In the genomic region with DNA sequence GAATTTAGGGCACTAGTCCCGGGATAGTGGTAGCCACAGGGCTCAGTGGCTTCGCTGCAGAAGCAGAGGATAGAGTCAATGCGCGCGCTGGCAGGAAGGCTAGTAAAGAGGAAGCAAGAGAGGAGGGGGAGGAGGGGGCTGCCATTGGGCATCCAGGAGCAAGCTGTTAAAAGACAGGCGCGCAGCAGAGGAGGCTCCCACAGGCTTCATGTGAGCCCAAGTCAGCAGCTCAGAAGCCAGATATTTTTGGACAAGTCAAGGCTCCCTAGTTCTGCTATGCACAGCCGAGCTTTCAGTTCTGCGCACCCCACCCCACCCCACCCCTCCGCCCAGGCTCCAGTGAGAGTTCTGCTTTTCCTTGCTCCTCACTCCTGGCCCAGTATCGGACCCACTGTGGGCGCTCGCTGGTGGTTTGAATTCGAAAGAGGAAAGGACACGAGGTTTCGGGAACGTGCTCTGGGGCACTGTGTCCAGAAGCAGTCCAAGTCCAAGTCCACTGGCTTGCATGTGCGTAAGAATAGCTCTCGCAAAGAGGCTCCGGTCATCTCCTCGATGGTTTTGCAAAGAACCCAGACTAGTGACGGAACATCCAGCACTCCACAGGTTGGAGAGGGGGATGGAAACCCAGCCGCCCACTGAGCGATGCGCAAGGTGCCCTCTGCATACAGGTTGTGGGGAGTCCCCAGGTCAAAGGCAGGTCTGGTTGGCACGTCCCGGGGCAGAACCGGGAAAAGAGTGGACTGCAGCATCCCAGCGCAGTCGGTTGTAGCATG, we compare ENCODE assay signal across 8 mouse cellular contexts. TPM values are rescaled to one million over a fixed set of nuclear protein-coding genes. Genes with fewer than 3 reads are reported as not detected.
DNase-seq lines count a peak whose midpoint lies in the region; ATAC-seq and TF ChIP-seq lines count a peak whose summit lies in the region.

No protein-coding gene starts in this region.

- peaks cover 8% of the 10 kb centered on the region; the same call in 1 of the 2 replicates for H3K27me3 ChIP-seq in forebrain, embryonic 13.5 days
- H3K27me3 ChIP-seq in hindbrain, embryonic 14.5 days (ENCODE audit: control insufficient read depth, insufficient read depth, low read length): no peaks in the 10 kb centered on the region
- peaks cover 11% of the 10 kb centered on the region; the same call in 1 of the 2 replicates for H3K27me3 ChIP-seq in liver, embryonic 12.5 days (replicated peaks)
- H3K27me3 ChIP-seq in midbrain, postnatal 0 days (ENCODE audit: insufficient read depth, low read length): no peaks in the 10 kb centered on the region

- peak overlapping the region; percentile 63 for H3K4me3 ChIP-seq in forebrain, embryonic 13.5 days
- H3K4me3 ChIP-seq in hindbrain, embryonic 14.5 days (replicated peaks; ENCODE audit: low read length): peak overlapping the region; percentile 59
- H3K4me3 ChIP-seq in liver, embryonic 12.5 days: peak overlapping the region; percentile 97
- peak overlapping the region; percentile 79 for H3K4me3 ChIP-seq in midbrain, postnatal 0 days (ENCODE audit: low read depth, low read length)

- H3K36me3 ChIP-seq in forebrain, embryonic 13.5 days (ENCODE audit: poor library complexity, severe bottlenecking): no peaks in the 10 kb centered on the region
- H3K36me3 ChIP-seq in hindbrain, embryonic 14.5 days (replicated peaks; ENCODE audit: control insufficient read depth, insufficient read depth): no peaks in the 10 kb centered on the region
- peaks cover 15% of the 10 kb centered on the region for H3K36me3 ChIP-seq in liver, embryonic 12.5 days
- no peaks in the 10 kb centered on the region for H3K36me3 ChIP-seq in midbrain, postnatal 0 days (ENCODE audit: insufficient read depth, low read length)

- peak overlapping the region; percentile 79 for H3K9ac ChIP-seq in forebrain, embryonic 13.5 days
- peak overlapping the region; percentile 71 for H3K9ac ChIP-seq in hindbrain, embryonic 14.5 days
- H3K9ac ChIP-seq in liver, embryonic 12.5 days: peak overlapping the region; percentile 99
- H3K9ac ChIP-seq in midbrain, postnatal 0 days (replicated peaks; ENCODE audit: low read length, poor library complexity, severe bottlenecking): peak overlapping the region; percentile 64

- H3K27ac ChIP-seq in forebrain, embryonic 13.5 days: no peak overlapping the region
- peak overlapping the region; percentile 79; the same call in 1 of the 2 replicates for H3K27ac ChIP-seq in hindbrain, embryonic 14.5 days
- peak overlapping the region; percentile 70 for H3K27ac ChIP-seq in liver, embryonic 12.5 days
- peak overlapping the region; percentile 60 for H3K27ac ChIP-seq in midbrain, postnatal 0 days (ENCODE audit: low read depth, low read length)

- no peak for TF ChIP-seq CTCF in midbrain, postnatal 0 days (IDR thresholded peaks at IDR 0.05)

- peak; percentile 39 for ATAC-seq in forebrain, embryonic 13.5 days
- peak; percentile 47 for ATAC-seq in hindbrain, embryonic 14.5 days (ENCODE audit: low FRiP score)
- peak; percentile 64 for ATAC-seq in liver, embryonic 12.5 days
- peak; percentile 43 for ATAC-seq in midbrain, postnatal 0 days (ENCODE audit: low FRiP score)

- under 1% methylated on average over 30 of the region's 30 CpGs for WGBS in forebrain, embryonic 13.5 days
- WGBS in hindbrain, embryonic 14.5 days: under 1% methylated on average over 30 of the region's 30 CpGs
- 1% methylated on average over 30 of the region's 30 CpGs for WGBS in liver, embryonic 12.5 days (ENCODE audit: insufficient replicate concordance)
- under 1% methylated on average over 30 of the region's 30 CpGs for WGBS in midbrain, postnatal 0 days

- no peaks in the 10 kb centered on the region for H3K9me3 ChIP-seq in forebrain, embryonic 13.5 days (replicated peaks)
- no peaks in the 10 kb centered on the region for H3K9me3 ChIP-seq in hindbrain, embryonic 14.5 days (ENCODE audit: control insufficient read depth, low read length)
- no peaks in the 10 kb centered on the region for H3K9me3 ChIP-seq in liver, embryonic 12.5 days (replicated peaks)
- no peaks in the 10 kb centered on the region for H3K9me3 ChIP-seq in midbrain, postnatal 0 days (ENCODE audit: low read length)

- peak; percentile 98 for DNase-seq in heart, adult 11 months
- no peak for DNase-seq in heart, postnatal 10 days
- DNase-seq in ZHBTc4 (ENCODE audit: low read depth, low spot score): peak; percentile 42
- peak; percentile 59 for DNase-seq in hindbrain, embryonic 14.5 days (ENCODE audit: low spot score)
- DNase-seq in midbrain, postnatal 0 days (ENCODE audit: low spot score): peak; percentile 62
- DNase-seq in thymus, postnatal 0 days (ENCODE audit: low spot score): peak; percentile 65

- peaks cover 28% of the 10 kb centered on the region for H3K4me1 ChIP-seq in forebrain, embryonic 13.5 days
- H3K4me1 ChIP-seq in hindbrain, embryonic 14.5 days (replicated peaks; ENCODE audit: control insufficient read depth, insufficient read depth, low read length): peaks cover 23% of the 10 kb centered on the region
- H3K4me1 ChIP-seq in liver, embryonic 12.5 days: peaks cover 50% of the 10 kb centered on the region
- peaks cover 14% of the 10 kb centered on the region; the same call in 1 of the 2 replicates for H3K4me1 ChIP-seq in midbrain, postnatal 0 days (ENCODE audit: insufficient read depth, low read length)

- intact Hi-C loops in heart, postnatal 10 days (cut with DNase I): loop anchor here (2.0 to 5.0 kb wide), 4 partner anchors 28 to 97 kb away; no protein-coding TSS in a partner anchor

- peak overlapping the region; percentile 92 for H3K4me2 ChIP-seq in forebrain, embryonic 13.5 days
- peak overlapping the region; percentile 71 for H3K4me2 ChIP-seq in hindbrain, embryonic 14.5 days (replicated peaks)
- H3K4me2 ChIP-seq in liver, embryonic 12.5 days: peak overlapping the region; percentile 98
- H3K4me2 ChIP-seq in midbrain, postnatal 0 days (ENCODE audit: low read depth, low read length, poor library complexity, severe bottlenecking): peak overlapping the region; percentile 97

RNA-seq across cellular contexts. Expression of gene Galnt10, which starts 0.8 kb away (rescaled TPM):
- total RNA-seq in heart, postnatal 10 days (2021): 10 to 100 TPM; 12.2 to 13.0 TPM
- polyA plus RNA-seq in forebrain, embryonic 13.5 days (2015; fragmentation: Nextera tagmentation; extraction: Ambion mirVana): 10.4 and 10.7 TPM in 2 replicates
- 8.8 and 9.8 TPM in 2 replicates for polyA plus RNA-seq in hindbrain, embryonic 14.5 days (2014; fragmentation: Nextera tagmentation; extraction: Ambion mirVana)
- polyA plus RNA-seq in liver, embryonic 12.5 days (2016; fragmentation: Nextera tagmentation; extraction: Ambion mirVana): 34.2 and 36.3 TPM in 2 replicates
- 21.3 and 26.0 TPM in 2 replicates for total RNA-seq in midbrain, postnatal 0 days (2014; rRNA removed)
- polyA plus RNA-seq in midbrain, postnatal 0 days (2015; fragmentation: Nextera tagmentation; extraction: Ambion mirVana): 11.8 and 12.0 TPM in 2 replicates
- 22.9 and 25.1 TPM in 2 replicates for polyA plus RNA-seq in thymus, postnatal 0 days (2015; fragmentation: Nextera tagmentation; extraction: Ambion mirVana)

Comparison
In these comparisons a context has a peak if more than half of its experiments do, and no peak if none do; other contexts are left out.
1. DNase-seq: peak in heart, adult 11 months (single experiment), ZHBTc4 (single experiment), hindbrain, embryonic 14.5 days (single experiment), midbrain, postnatal 0 days (single experiment) and thymus, postnatal 0 days (single experiment); none in heart, postnatal 10 days (0 of 2).
2. Peak in every context shown above with its lines, with median percentiles within 50 percentile points of each other: ATAC-seq, H3K4me2 ChIP-seq, H3K4me3 ChIP-seq and H3K9ac ChIP-seq.